Mouse (Mus musculus) ovary, adult 18-20 months (tissue): ENCODE measurements at regions not wholly inside any gene's neighbourhood (a gene's known extent, or its start where the extent isn't known, plus 50 kb on each side); places are given as distances from the start of the nearest gene placed in this dataset.

ENCODE experiments used
- DNase-seq: peaks from one replicate; pipeline ENCODE4 v3.0.0; 2022; ENCODE audit warnings: low spot score, mixed read lengths

DNA sequence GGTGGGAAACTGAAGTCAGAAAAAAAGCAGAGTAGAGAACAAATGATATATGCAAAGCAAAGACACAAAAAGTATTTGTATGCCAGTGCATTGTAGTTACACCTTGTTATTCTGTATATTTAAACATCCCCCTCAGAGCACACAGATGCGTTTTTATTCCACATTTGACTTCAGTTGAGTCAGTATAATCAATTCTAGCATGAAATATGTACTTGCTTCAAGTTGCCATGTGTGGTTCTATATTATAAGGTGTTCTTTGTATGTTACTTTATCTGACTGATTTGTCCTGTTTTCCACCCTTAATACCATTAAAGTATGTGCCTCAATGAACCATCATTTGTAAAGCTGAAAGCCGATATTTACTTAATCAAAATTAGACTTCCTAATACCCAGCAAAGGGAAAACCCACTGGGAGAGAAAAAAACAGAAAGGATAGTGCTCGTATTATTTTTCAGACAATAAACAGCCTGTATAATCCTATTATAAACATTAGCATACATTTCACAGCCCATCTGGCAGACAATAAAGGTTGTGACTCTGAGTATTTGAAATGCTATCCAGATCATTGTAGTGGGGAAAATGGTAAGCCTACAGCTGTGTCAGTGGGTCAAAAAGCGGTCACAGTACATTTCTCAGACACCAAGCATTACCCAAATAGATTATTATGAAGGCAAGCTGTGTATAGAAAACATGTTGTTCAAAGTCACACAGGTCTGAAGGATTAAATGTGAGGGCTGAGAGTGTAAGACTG lies 189.1 kb upstream of the Bmp2 start:
- DNase-seq, result no peak

DNA sequence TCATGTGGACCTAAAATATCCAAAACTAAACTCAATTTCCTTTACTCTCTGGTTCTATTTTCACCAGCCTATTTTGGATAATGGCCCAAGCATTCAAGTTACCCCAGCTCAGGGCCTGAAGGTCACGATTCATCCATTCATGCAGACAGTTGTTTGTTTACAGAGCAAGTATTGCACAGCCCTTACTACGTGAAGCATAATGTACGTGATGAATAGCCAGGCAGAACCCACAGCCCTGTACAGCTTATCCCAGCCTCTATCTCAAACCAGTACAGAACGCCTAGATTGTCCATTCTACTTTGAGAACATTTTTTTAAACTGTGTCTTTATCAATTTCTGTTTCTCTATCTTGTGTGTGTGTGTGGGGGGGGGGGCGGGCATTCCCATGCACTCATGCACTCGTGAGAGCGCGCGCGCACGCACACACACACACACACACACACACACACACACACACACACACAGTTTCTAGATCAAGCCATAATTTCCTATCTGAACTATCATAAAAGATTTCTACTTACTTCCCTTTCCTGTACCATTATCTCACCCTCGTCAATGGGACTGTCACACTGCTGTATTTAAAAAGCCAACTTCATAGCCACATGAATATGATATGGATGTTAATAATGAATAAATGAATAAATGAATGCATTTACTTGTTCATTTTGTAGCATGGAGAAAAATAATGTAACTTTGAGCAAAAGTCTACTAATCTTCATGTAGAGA lies 180.3 kb upstream of the Bmp2 start:
- DNase-seq, result no peak

- DNase-seq, result no peak
Measured at GRCm38 (mm10) chr2:133373543-133373942, 178.4 kb upstream of the Bmp2 start.

GRCm38 (mm10) chr2:133381054-133381453 lies 170.9 kb upstream of the Bmp2 start:
- peak; percentile 2 for DNase-seq

DNA sequence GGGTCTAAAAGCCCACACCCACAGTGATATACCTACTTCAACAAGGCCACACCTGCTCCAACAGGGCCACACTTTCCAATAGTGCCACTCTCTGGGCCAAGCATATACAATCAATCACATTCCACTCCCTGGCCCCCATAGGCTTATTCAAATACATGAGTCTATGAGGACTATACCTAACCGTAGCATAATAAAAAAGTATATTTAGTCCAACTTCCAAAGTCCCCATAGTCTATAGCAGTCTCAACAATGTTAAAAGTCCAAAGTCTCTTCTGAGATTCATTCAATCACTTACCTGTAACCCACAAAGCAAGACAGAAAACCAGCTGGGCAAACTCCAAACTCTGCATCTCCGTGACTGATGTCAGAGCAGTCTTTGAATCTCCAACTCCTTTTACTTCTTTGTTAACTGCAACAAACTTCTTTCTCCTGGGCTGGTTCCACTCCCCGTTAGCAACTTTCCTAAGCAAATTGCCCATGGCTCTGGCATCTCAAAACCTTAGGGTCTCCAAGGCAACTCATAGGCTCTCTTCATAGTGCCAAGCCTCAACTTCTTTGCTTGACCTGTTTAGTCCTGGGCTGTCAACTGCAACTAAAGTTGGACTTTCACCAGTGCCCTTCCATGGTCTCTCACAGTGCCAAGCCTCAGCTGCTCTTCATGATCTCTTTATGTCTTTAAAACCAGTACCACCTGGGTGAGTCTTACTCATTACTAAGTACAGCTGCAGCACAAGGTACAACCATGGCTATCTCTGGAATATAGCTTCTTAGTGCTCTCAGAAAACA lies 168.6 kb upstream of the Bmp2 start:
- no peak for DNase-seq

DNA sequence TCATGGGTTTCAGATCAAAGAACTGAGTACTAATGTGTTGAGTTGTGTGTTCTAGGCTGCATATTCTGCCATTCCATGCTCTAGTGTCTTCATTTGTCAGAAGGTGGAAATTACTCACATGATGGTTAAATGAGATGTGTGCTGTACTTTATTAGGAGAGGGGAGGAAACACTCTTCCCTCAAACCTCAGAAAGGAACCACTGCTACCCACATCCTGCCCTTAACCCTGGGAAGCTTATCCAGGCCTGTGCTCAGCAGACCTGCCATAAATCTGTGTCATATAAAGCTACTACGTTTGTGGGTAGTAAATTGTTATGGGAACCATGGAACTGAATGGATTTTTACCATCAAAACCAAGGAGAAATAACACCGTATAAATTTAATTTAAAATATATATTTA lies 166.7 kb upstream of the Bmp2 start:
- DNase-seq, result no peak

GRCm38 (mm10) chr2:133387349-133387748 lies 164.6 kb upstream of the Bmp2 start:
- no peak for DNase-seq

- no peak for DNase-seq
Measured at GRCm38 (mm10) chr2:133392298-133392697, 159.7 kb upstream of the Bmp2 start.

DNA sequence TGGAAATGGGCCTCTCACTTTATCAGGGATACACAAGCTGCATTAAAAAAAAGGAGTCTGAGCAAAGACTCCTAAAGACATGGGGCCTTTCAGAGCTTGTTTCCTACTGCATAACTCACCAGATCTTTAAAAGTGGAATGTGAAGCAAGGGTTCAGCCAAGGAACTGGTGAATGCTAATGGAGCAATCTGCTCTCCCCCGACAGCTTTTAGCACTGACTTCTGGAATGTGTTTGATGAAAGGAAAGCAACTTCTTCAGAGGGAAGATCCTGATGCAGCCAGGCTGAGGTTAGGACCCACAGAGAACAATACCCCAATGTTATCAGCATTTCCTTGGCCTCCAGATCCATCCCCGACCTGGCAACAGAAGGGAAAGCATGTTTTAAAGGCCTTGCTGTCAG lies 154.4 kb upstream of the Bmp2 start:
- DNase-seq, result no peak

DNA sequence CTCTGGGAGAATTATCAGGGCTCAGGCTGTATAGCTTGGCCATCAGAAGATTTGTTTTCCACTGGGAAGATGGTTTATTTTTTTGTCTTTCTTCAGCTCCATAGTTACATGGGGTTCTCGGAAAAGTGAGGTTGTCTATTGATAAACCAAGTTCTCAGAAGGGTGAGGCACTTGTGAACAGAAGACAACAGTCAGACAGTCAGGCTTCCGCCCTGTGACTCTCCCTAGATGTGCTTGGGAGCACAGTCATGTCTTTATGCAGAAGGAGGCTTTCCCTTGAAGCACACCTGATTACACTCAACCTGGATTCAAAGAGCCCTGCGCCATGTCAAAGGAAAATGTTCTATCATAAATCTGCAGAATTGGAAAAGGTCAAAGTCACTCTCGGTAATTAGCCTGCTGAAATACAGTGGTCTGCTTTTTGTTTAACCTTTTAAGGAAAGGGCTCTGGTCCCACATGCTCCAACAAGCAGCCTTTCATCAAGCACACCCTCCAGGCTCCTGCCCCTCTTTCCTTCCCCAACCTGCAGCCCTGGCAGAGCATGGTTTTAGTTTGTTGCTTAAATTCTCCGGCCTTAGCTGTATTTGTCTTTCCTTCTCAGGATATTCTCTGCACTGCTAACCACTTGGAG lies 152.8 kb upstream of the Bmp2 start:
- no peak for DNase-seq

DNA sequence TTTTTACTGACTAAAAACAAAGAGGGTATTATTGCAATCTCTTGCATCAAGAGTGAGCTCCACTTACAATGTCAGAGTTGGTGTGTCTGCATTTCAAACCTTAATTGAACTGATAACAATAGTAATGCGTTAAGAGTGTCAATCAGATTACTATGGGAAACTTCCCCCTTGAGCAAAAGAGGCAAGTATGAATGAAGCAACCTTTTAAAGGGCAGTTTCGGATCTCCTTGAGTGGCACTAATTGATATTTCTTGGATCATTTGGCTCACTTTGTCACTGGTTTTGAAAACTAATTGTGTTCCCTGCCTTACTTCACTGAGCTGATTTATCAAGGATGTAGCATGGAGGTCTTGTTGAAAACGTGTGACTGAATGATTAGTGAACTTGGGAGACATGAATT lies 151.0 kb upstream of the Bmp2 start:
- no peak for DNase-seq

DNA sequence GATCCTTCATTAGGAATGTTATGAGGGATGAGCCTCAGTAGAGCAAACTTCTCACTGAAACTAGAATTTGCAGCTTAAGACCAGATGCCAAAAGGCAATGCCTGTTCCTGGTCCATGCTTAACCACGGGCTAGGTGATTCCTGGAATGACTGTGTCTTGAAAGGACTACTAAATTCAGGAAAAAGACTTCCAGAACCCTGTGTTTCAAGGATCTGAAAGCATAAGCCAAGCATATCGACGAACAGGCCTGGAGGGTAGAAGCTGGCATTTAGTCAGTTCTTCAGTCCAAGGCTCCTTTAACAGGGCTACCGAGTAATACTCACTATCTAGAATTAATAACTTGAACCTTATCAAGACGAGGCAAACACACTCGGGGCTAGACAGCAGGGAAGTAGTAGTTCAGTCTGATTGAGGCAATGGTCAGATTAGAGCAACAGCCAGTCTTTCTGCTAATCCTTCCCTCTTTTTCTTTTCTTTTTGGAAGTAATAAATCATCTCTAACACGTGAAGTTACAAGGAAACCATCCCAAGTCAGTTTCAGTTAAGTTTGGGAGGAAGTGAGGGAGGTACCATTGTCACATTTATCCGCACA lies 134.9 kb upstream of the Bmp2 start:
- no peak for DNase-seq

GRCm38 (mm10) chr2:133419686-133420303 lies 132.2 kb upstream of the Bmp2 start:
- DNase-seq, result no peak

GRCm38 (mm10) chr2:133425538-133425937 lies 126.4 kb upstream of the Bmp2 start:
- DNase-seq, result no peak

- no peak for DNase-seq
Measured at GRCm38 (mm10) chr2:133427039-133427438, 124.9 kb upstream of the Bmp2 start.

DNA sequence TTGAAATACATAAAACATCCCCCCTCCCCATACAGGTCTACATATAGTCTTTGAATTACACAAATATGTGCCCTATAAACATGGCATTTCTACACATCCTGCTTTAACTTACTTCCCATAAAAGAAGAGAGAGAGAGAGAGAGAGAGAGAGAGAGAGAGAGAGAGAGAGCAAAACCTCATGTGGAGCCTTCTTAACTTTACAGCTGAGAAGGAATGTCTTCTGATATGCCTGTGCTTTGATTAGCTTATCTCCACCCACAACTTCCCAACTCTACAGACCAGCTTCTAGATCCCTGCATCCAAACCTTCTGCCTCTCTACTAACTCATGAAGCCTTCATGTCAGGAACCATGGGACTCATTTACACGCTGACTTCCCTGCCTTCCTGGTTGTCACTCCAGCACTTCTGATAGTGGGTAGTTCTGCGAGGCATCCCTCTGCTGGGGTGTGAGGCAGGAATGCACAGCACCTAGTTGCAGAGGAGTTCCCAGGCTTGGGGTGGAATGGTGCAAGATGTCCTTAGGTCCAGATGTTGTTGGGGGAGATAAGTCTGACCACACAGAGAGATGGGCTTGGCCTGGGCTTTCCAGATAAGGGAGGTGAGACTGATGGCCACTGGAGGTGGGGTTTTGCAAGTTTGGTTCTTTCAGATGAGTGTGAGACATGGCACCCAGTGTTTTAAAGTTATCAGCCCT lies 122.4 kb upstream of the Bmp2 start:
- DNase-seq, result no peak

GRCm38 (mm10) chr2:133430741-133431438 lies 121.1 kb upstream of the Bmp2 start:
- DNase-seq, result no peak

DNA sequence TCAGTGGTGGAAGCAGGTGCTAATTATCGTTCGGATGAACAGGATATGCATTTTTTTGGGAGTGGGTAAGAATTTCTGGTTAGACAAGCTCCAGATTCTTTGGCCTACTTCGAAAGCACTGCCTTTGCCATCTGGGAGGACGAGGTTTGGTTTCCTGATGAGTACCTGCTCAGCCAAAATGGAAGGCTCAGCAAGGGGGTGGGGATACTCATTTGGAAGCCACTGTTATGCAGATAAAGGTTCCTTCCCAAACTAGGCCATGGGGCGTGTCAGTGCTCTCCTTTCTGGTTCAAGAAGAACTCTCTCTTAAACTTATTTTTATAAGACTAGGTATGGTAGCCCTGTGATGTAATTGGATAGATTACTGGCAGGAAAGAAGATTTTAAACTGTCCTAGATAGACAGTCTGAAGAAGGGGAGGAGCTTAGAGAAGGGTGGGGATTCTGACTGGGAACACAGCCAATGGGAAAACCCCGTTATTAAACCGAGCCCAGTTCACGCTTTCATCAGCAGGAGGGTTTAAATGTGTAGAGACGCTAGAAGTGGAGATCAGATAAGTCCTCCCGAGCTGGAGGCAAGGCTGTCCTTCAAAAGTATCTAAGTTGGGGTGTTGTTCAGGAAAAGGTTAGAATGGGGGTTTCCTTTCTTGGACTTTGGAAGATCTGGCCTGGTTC lies 119.7 kb upstream of the Bmp2 start:
- no peak for DNase-seq

DNA sequence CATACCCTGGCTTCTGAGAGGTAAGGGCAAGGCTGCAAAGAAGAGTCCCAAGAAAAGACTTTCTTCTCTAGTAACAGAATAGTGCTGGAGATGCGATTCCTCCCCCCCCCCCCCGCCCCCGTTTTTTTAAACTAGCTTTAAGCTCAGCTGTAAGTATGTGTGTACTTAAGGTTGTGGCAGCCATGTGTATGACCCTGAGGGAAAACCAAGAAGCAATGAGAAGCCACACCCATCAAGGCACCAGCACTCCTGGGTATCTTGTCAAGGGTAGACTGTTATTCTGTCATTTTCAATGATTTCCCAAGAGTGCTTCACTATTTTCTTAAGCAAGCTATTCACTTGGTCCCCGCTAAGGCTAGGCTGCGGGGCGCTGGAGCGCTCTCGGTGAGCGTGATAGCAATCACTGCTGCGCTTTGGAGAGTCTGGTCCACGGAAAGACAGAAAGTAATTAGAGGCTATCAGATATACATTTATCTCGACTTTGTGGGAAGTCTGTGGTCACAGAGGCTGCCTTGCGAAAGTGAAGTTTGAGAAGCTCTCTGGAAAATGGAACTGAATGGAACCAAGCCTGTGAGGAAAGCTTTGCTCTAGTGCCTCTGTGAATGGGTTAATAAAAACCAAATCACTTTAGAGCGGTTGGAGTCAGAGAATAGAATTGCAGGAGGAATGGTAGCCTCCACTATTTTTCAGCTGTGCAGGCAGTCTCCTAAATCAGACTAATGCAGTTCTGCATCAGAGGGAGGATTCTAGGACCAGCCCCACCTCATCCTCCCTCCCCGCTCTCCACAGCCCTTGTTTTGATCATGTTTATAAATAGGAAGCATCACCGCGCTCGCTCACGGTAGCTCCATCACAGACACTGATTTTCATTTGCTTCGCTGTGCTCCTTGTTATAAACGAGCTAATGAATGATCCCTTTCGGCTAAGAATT lies 114.8 kb upstream of the Bmp2 start:
- no peak for DNase-seq
